9 mouse cellular contexts compared by ENCODE assay signal in genomic region chr12:33220081-33220480, GRCm38 (mm10).
DNase-seq lines count a peak whose midpoint lies in the region; ATAC-seq and TF ChIP-seq lines count a peak whose summit lies in the region.
"Had no signal": no experiment of that assay in that cellular context is flagged by ENCODE, and none has a peak within 500 bp of the region (broad histone marks: within the 10 kb centered on the region; RNA-seq: fewer than 3 reads in every experiment).

No protein-coding gene starts in this region.

- peak overlapping the region; percentile 34; the same call in 1 of the 2 replicates for H3K4me3 ChIP-seq in heart, embryonic 10.5 days
- no peak overlapping the region for H3K4me3 ChIP-seq in midbrain, embryonic 10.5 days
- H3K4me3 ChIP-seq in midbrain, embryonic 16.5 days (ENCODE audit: low read depth, low read length): no peak overlapping the region
- H3K4me3 ChIP-seq in intestine, embryonic 15.5 days (replicated peaks): no peak overlapping the region
- H3K4me3 ChIP-seq in olfactory bulb, adult 2 months (ENCODE audit: insufficient read depth, low read depth, low read length): no peak overlapping the region

- TF ChIP-seq POLR2A in olfactory bulb, adult 2 months (IDR thresholded peaks at IDR 0.05; ENCODE audit: insufficient read depth, low read depth, low read length): no peak

- no peak overlapping the region for H3K9ac ChIP-seq in midbrain, embryonic 16.5 days (ENCODE audit: low read depth, low read length)
- H3K9ac ChIP-seq in intestine, embryonic 15.5 days: no peak overlapping the region

- no peak for DNase-seq in heart, embryonic 10.5 days (ENCODE audit: low spot score)
- DNase-seq in heart, adult 9 months (ENCODE audit: low spot score in 2 of 2): no peak
- DNase-seq in midbrain, embryonic 10.5 days (ENCODE audit: low spot score): no peak
- DNase-seq in embryo, embryonic 9.5 days (ENCODE audit: extremely low spot score): no peak
- DNase-seq: adrenal gland, postnatal 10 days had no signal

- no peaks in the 10 kb centered on the region for H3K27me3 ChIP-seq in heart, embryonic 10.5 days (ENCODE audit: insufficient read depth, poor library complexity, severe bottlenecking)
- no peaks in the 10 kb centered on the region for H3K27me3 ChIP-seq in midbrain, embryonic 10.5 days (ENCODE audit: low read depth, poor library complexity, severe bottlenecking)
- H3K27me3 ChIP-seq in midbrain, embryonic 16.5 days (ENCODE audit: control insufficient read depth, insufficient read depth, low read depth, low read length): no peaks in the 10 kb centered on the region
- no peaks in the 10 kb centered on the region for H3K27me3 ChIP-seq in intestine, embryonic 15.5 days (replicated peaks)

- no peak for TF ChIP-seq CTCF in olfactory bulb, adult 2 months (IDR thresholded peaks at IDR 0.05; ENCODE audit: insufficient read depth, low read depth, low read length)

- ATAC-seq in midbrain, embryonic 16.5 days: no peak
- no peak for ATAC-seq in intestine, embryonic 15.5 days
- ATAC-seq in frontal cortex, adult (ENCODE audit: low TSS enrichment): no peak

- H3K27ac ChIP-seq in heart, embryonic 10.5 days: peak overlapping the region; percentile 85
- peak overlapping the region; percentile 28; the same call in 1 of the 2 replicates for H3K27ac ChIP-seq in midbrain, embryonic 10.5 days (replicated peaks)
- no peak overlapping the region for H3K27ac ChIP-seq in midbrain, embryonic 16.5 days (ENCODE audit: low read length)
- H3K27ac ChIP-seq in intestine, embryonic 15.5 days: peak overlapping the region; percentile 57
- peak overlapping the region; percentile 73 for H3K27ac ChIP-seq in olfactory bulb, adult 2 months (ENCODE audit: insufficient read depth, low read depth, low read length)

- 68% methylated on average over 5 of the region's 5 CpGs for WGBS in heart, embryonic 10.5 days
- WGBS in midbrain, embryonic 10.5 days: 91% methylated on average over 5 of the region's 5 CpGs
- 57% methylated on average over 5 of the region's 5 CpGs for WGBS in midbrain, embryonic 16.5 days
- WGBS in intestine, embryonic 15.5 days: 76% methylated on average over 5 of the region's 5 CpGs
- WGBS in olfactory bulb, adult 2 months: 42% methylated on average over 5 of the region's 5 CpGs

- no peak overlapping the region for H3K4me2 ChIP-seq in midbrain, embryonic 16.5 days (ENCODE audit: low read length)
- H3K4me2 ChIP-seq in intestine, embryonic 15.5 days (replicated peaks): peak overlapping the region; percentile 24

- H3K4me1 ChIP-seq in heart, embryonic 10.5 days: peaks cover 53% of the 10 kb centered on the region
- peaks cover 30% of the 10 kb centered on the region for H3K4me1 ChIP-seq in midbrain, embryonic 10.5 days
- peaks cover 22% of the 10 kb centered on the region for H3K4me1 ChIP-seq in midbrain, embryonic 16.5 days (ENCODE audit: control insufficient read depth, insufficient read depth, low read length)
- peaks cover 24% of the 10 kb centered on the region for H3K4me1 ChIP-seq in intestine, embryonic 15.5 days (replicated peaks)
- H3K4me1 ChIP-seq in olfactory bulb, adult 2 months (ENCODE audit: control insufficient read depth, insufficient read depth, low read length): peaks cover 45% of the 10 kb centered on the region

- no peaks in the 10 kb centered on the region for H3K9me3 ChIP-seq in heart, embryonic 10.5 days
- H3K9me3 ChIP-seq in midbrain, embryonic 10.5 days (replicated peaks): no peaks in the 10 kb centered on the region
- H3K9me3 ChIP-seq in midbrain, embryonic 16.5 days (replicated peaks; ENCODE audit: control insufficient read depth, low read length, poor library complexity, severe bottlenecking): no peaks in the 10 kb centered on the region
- no peaks in the 10 kb centered on the region for H3K9me3 ChIP-seq in intestine, embryonic 15.5 days

- 0 out of 2 replicates have a peak, but pooled peaks cover 5% of the 10 kb centered on the region for H3K36me3 ChIP-seq in heart, embryonic 10.5 days
- H3K36me3 ChIP-seq in midbrain, embryonic 10.5 days: peaks cover 17% of the 10 kb centered on the region; the same call in 1 of the 2 replicates
- no peaks in the 10 kb centered on the region for H3K36me3 ChIP-seq in midbrain, embryonic 16.5 days (ENCODE audit: control insufficient read depth, insufficient read depth, low read length)
- H3K36me3 ChIP-seq in intestine, embryonic 15.5 days: no peaks in the 10 kb centered on the region
